Mouse (Mus musculus): ENCODE measurements around the gene Pck2.

Pck2 gene

GRCm38 (mm10) chr14:55527940-55528339 is 12.1 kb upstream of the Pck2 start:
- peak in 1 of 2 experiments; percentile 43 for DNase-seq (ENCODE audit: low spot score in 2 of 2)

- DNase-seq (ENCODE audit: low spot score in 2 of 2): no peak
Measured at GRCm38 (mm10) chr14:55536116-55536745, 3.8 kb upstream of the Pck2 start.

GRCm38 (mm10) chr14:55540787-55541321 is 788 bp downstream of the Pck2 start:
- peak; percentile 86 for DNase-seq (ENCODE audit: low spot score in 2 of 2)

GRCm38 (mm10) chr14:55542268-55542667 is 2.2 kb downstream of the Pck2 start:
- DNase-seq (ENCODE audit: low spot score in 2 of 2): peak; percentile 57 to 70

GRCm38 (mm10) chr14:55544334-55544733 is 4.3 kb downstream of the Pck2 start:
- no peak for DNase-seq (ENCODE audit: low spot score in 2 of 2)

GRCm38 (mm10) chr14:55550191-55550590 is 10.1 kb downstream of the Pck2 start:
- no peak for DNase-seq (ENCODE audit: low spot score in 2 of 2)

GRCm38 (mm10) chr14:55551347-55551746 is 11.3 kb downstream of the Pck2 start:
- no peak for DNase-seq (ENCODE audit: low spot score in 2 of 2)

- DNase-seq (ENCODE audit: low spot score in 2 of 2): no peak
Measured at GRCm38 (mm10) chr14:55551794-55552193, 11.7 kb downstream of the Pck2 start.

GRCm38 (mm10) chr14:55554635-55555034 is 14.6 kb downstream of the Pck2 start:
- no peak for DNase-seq (ENCODE audit: low spot score in 2 of 2)

GRCm38 (mm10) chr14:55555788-55556187 is 15.7 kb downstream of the Pck2 start:
- DNase-seq (ENCODE audit: low spot score in 2 of 2): no peak

GRCm38 (mm10) chr14:55557003-55557402 is 16.9 kb downstream of the Pck2 start:
- peak; percentile 85 to 90 for DNase-seq (ENCODE audit: low spot score in 2 of 2)

GRCm38 (mm10) chr14:55557587-55557986 is 17.5 kb downstream of the Pck2 start:
- DNase-seq (ENCODE audit: low spot score in 2 of 2): no peak

- no peak for DNase-seq (ENCODE audit: low spot score in 2 of 2)
Measured at GRCm38 (mm10) chr14:55558740-55559448, 18.8 kb downstream of the Pck2 start.

GRCm38 (mm10) chr14:55559799-55560201 is 19.7 kb downstream of the Pck2 start, which contains the start of gene Dcaf11:
Gene Dcaf11 (plus strand): TSS chr14:55560006.
- DNase-seq (ENCODE audit: low spot score in 2 of 2): peak; percentile 89 to 93

GRCm38 (mm10) chr14:55560202-55561073 is 20.4 kb downstream of the Pck2 start, which contains the start of gene A730061H03Rik:
Gene A730061H03Rik (minus strand): TSS chr14:55560406.
- peak; percentile 98 to 99 for DNase-seq (ENCODE audit: low spot score in 2 of 2)

- no peak for DNase-seq (ENCODE audit: low spot score in 2 of 2)
Measured at GRCm38 (mm10) chr14:55561860-55562259, 21.8 kb downstream of the Pck2 start.

- DNase-seq (ENCODE audit: low spot score in 2 of 2): no peak
Measured at GRCm38 (mm10) chr14:55563249-55563648, 23.2 kb downstream of the Pck2 start.

GRCm38 (mm10) chr14:55565748-55566147 is 25.7 kb downstream of the Pck2 start:
- no peak for DNase-seq (ENCODE audit: low spot score in 2 of 2)

- DNase-seq (ENCODE audit: low spot score in 2 of 2): no peak
Measured at GRCm38 (mm10) chr14:55567496-55567895, 27.4 kb downstream of the Pck2 start.

- DNase-seq (ENCODE audit: low spot score in 2 of 2): no peak
Measured at GRCm38 (mm10) chr14:55570588-55570987, 30.5 kb downstream of the Pck2 start.

- no peak for DNase-seq (ENCODE audit: low spot score in 2 of 2)
Measured at GRCm38 (mm10) chr14:55571760-55572159, 31.7 kb downstream of the Pck2 start.

- DNase-seq (ENCODE audit: low spot score in 2 of 2): no peak
Measured at GRCm38 (mm10) chr14:55575302-55575701, 35.2 kb downstream of the Pck2 start, which contains the start of gene Fitm1. Gene Fitm1 (plus strand): TSS chr14:55575617.
